Mouse (Mus musculus): ENCODE data around the gene Olfr1120.
"Not testable (repeated sequence)": the region's sequence is repeated elsewhere in the genome, so short reads cannot be mapped to it uniquely, and the experiment has no call there.

The Olfr1120 gene

DNA sequence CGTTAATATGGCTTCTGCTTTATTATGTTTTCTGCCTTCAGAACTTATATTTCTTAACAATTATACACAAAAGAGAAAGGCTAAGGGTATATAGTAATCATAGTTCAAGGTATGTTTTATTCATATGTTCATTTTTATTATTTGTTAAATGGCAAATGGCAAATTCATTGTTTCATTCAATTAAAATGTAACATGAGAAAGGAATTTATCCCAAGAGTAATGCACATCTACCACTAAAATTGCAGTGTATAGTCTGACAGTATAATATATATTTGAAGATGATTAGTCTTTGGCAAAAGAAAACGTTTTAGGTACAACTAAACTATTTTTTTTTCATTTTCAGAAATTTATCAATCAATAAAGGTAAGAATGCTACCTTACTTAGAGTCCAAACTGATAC lies at the start of gene Olfr1120:
Gene Olfr1120 (plus strand): TSS at position 301 of the 400 bp plus-strand sequence.
- no peak for DNase-seq (ENCODE audit: low spot score)

DNA sequence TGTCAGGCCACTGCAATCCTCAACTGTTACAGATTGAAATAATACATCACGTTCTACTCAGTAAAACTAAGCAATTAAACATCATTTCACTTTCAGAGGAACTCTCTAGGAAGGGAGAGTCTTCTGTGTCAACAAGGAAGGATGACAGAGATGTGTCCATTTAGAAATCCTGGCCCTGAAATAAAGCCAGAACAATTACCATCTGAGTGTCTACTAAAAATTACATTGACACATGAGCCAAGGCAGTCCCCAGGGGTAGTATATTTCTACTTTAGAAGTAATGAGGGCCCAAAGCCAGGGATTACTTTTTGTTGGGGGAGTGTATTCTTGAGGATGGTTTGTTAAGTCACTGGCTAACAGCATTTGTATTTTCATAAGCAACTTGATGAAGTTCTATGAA lies 47.3 kb upstream of the Olfr1120 start, which contains the start of gene Olfr1118:
Gene Olfr1118 (plus strand): TSS at position 301 of the 400 bp plus-strand sequence.
- no peak for DNase-seq (ENCODE audit: low spot score)

DNA sequence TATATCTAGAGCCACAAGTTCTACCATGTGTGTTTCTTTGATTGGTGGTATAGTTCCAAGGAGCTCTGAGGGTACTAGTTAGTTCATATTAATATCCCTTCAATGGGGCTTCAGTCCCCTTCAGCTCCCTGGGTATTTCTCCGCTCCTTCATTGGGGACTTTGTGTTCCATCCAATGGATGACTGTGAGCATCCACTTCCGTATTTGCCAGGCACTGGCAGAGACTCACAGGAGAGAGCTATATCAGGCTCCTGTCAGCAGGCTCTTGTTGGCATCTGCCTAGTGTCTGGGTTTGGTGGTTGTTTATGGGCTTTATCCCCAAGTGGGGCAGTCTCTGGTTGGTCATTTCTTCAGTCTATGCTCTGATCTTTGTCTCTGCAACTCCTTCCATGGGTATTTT lies 5.5 kb downstream of the Olfr1120 start:
- not testable (repeated sequence) for DNase-seq (ENCODE audit: low spot score)

DNA sequence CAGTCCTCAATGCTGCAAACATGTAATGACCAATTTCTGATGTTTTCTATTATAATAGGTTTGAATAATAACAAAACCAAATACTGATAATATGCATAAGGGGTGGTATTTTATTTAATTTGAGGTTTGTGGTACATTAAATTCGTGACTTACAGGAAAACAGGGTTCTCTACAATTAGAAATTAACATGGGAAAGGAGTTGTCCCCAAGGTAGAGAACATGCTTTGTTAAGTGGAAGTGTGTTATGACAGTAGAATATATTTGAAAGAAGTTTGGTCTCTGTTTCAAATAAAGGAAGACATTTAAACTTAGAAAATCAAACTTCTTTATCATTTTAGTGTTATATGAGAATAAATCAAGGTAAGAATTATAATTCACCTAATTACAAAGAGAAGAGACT lies 15.0 kb downstream of the Olfr1120 start, which contains the start of gene Olfr1121:
Gene Olfr1121 (plus strand): TSS at position 301 of the 400 bp plus-strand sequence.
- DNase-seq (ENCODE audit: low spot score): no peak

DNA sequence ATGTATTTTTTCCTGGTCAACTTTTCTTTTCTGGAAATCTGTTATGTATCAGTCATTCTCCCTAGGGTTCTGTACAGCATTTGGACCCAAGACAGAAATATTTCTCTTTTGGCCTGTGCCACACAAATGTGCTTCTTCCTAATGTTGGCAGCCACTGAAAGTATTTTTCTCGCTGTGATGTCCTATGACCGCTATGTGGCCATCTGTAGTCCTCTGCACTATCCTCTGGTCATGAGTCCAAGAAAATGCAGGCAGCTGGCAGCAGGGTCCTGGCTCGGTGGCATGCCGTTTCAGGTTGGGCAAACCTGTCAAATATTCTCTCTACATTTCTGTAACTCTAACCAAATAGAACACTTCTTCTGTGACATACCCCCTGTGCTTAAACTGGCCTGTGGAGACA lies 17.1 kb downstream of the Olfr1120 start:
- no peak for DNase-seq (ENCODE audit: low spot score)

DNA sequence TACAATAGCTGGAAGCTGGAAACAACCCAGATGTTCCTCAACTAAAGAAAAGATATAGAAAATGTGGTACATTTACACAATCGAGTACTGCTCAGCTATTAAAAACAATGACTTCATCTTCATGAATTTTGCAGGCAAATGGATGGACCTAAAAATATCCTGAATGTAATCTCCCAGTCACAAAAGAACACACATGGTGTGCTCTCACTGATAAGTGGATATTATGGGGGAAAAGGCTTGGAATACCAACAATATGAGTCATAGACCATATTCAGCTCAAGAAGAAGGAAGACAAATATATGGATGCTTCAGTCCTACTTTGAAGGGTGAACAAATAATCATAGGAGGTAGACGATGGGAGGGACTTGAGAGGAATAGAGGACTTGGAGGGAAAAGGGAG lies 29.3 kb downstream of the Olfr1120 start:
- no peak for DNase-seq (ENCODE audit: low spot score)

DNA sequence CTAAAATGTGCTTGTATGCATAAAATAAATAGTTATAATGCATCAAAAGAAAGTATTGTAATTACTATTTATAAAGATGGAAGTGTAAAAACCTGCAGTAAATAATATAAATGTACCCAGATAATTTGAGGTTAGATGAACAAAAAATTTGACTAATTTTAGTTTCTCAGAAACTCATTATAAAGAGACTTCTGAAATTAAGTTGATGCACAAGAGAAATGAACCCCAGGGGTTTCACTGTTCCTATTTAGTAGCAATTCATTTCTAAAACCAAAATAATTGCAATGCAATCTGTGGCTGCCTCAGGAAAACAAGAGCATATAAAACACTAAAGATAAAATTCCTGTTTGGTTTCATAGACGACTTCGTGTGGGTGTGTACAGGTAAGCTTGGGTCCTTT lies 30.9 kb downstream of the Olfr1120 start, which contains the start of gene Olfr1122:
Gene Olfr1122 (plus strand): TSS at position 301 of the 400 bp plus-strand sequence.
- no peak for DNase-seq (ENCODE audit: low spot score)

DNA sequence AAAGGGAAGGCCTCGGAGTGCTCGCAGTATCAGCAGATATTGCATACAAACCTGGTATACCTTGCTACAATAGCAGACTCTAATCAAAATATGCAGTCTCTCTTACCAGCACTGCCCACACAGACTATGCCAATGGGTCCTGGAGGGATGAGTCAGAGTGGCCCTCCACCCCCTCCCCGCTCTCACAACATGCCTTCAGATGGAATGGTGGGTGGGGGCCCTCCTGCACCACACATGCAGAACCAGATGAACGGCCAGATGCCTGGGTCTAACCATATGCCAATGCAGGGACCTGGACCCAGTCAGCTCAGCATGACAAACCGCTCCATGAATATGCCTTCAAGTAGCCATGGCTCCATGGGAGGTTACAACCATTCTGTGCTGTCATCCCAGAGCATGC lies 39.0 kb downstream of the Olfr1120 start:
- not testable (repeated sequence) for DNase-seq (ENCODE audit: low spot score)

DNA sequence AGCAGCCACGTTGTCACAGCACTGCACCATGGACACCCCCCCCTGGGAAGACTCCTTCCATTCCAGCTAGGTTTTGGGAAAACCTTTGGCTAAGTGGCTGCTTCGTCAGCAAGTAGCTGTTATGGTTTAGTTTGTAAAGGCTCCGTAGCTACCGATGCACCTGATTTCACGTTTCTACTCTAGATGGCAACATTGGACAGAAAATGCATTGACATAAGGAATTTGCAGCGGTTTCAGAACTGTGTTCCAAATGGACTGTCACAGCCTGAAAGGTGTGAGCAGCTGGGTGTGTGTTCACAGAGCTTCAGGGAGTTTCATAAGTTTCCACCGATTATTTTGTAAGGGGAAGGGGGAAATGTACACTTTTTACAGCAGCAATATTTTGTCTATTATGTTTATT lies 40.1 kb downstream of the Olfr1120 start:
- not testable (repeated sequence) for DNase-seq (ENCODE audit: low spot score)
